Mouse (Mus musculus) embryonic facial prominence, embryonic 14.5 days (tissue): ENCODE data around the gene Myo1e. TPM values are rescaled to one million over a fixed set of nuclear protein-coding genes. Genes with fewer than 3 reads are reported as not detected.

Experiments
- ATAC-seq: fragments of 200-750 bp; cut with Nextera tagmentation; 2 replicates; pipeline ENCODE4 v1.8.0; 2017; ENCODE audit warnings: low read depth, moderate number of reproducible peaks, moderate TSS enrichment
- DNase-seq: peaks from one replicate; pipeline ENCODE4 v3.0.0-alpha.2; 2015; ENCODE audit warnings: low spot score
- H3K27ac ChIP-seq: fragments of 300-500 bp; sonication (generic); replicated peaks from 2 replicates; pipeline ENCODE4 v1.5.1; 2014; ENCODE audit warnings: low read depth, mild to moderate bottlenecking, low read length, moderate library complexity
- H3K27me3 ChIP-seq: fragments of 300-500 bp; sonication (generic); replicated peaks from 2 replicates; pipeline ENCODE4 v1.6.1; 2014; ENCODE audit warnings: low read length; ENCODE audit not compliant: control insufficient read depth, insufficient read depth
- H3K36me3 ChIP-seq: fragments of 300-500 bp; sonication (generic); 2 replicates; pipeline ENCODE4 v1.6.1; 2014; ENCODE audit warnings: low read length, mixed read lengths; ENCODE audit not compliant: control insufficient read depth, insufficient read depth
- H3K4me1 ChIP-seq: fragments of 300-500 bp; sonication (generic); 2 replicates; pipeline ENCODE4 v1.6.1; 2014; ENCODE audit warnings: antibody characterized with exemption, low read length; ENCODE audit not compliant: control insufficient read depth, insufficient read depth
- H3K4me2 ChIP-seq: fragments of 300-500 bp; sonication (generic); 2 replicates; pipeline ENCODE4 v1.6.1; 2014; ENCODE audit warnings: low read depth, mild to moderate bottlenecking, low read length, moderate library complexity, mixed read lengths
- H3K4me3 ChIP-seq: fragments of 300-500 bp; sonication (generic); 2 replicates; pipeline ENCODE4 v1.5.1; 2014; ENCODE audit warnings: low read depth, mild to moderate bottlenecking, low read length
- H3K9ac ChIP-seq: fragments of 300-500 bp; sonication (generic); 2 replicates; pipeline ENCODE4 v1.6.1; 2014; ENCODE audit warnings: low read depth, mild to moderate bottlenecking, low read length, moderate library complexity, mixed read lengths
- H3K9me3 ChIP-seq: fragments of 300-500 bp; sonication (generic); 2 replicates; pipeline ENCODE4 v1.6.1; 2016; ENCODE audit warnings: low read length; ENCODE audit not compliant: control insufficient read depth
- WGBS: fragments of 180-500 bp; shearing (Covaris S2); extraction: QIAGEN DNeasy Blood & Tissue Kit; methylation state at CpG from one replicate; pipeline ENCODE4 v1.1.7; 2014; 5-methylcytosine and 5-hydroxymethylcytosine counted together
- polyA plus RNA-seq: library from polyadenylated mRNA; unstranded; fragments of >200 nt; fragmentation: Nextera tagmentation; extraction: Ambion mirVana; gene quantifications from 2 replicates; pipeline ENCODE4 v1.2.1, GENCODE M21; 2014

The Myo1e gene
- polyA plus RNA-seq, 1 experiment from 2014 or later: 22.4 TPM

GRCm38 (mm10) chr9:70382091-70382490, 174.9 kb downstream of the Myo1e start:
- ATAC-seq: no peak
- 78% methylated on average over 12 of the region's 12 CpGs for WGBS
- Histone ChIP-seq H3K4me3 (no peak overlapping the region), H3K9me3 (no peaks in the 10 kb centered on the region), H3K4me1 (no peaks in the 10 kb centered on the region), H3K4me2 (no peak overlapping the region), H3K36me3 (peaks cover 58% of the 10 kb centered on the region), H3K27me3 (no peaks in the 10 kb centered on the region), H3K9ac (no peak overlapping the region), H3K27ac (no peak overlapping the region)
- DNase-seq: no peak

GRCm38 (mm10) chr9:70383750-70384149, 176.6 kb downstream of the Myo1e start:
- Histone ChIP-seq H3K9me3 (no peaks in the 10 kb centered on the region), H3K36me3 (peaks cover 42% of the 10 kb centered on the region), H3K27me3 (no peaks in the 10 kb centered on the region), H3K4me3 (no peak overlapping the region), H3K4me1 (no peaks in the 10 kb centered on the region), H3K9ac (no peak overlapping the region), H3K4me2 (no peak overlapping the region), H3K27ac (no peak overlapping the region)
- no peak for ATAC-seq
- WGBS: 65% methylated on average over 10 of the region's 10 CpGs
- no peak for DNase-seq

- H3K4me2 ChIP-seq: no peak overlapping the region
- H3K9me3 ChIP-seq: no peaks in the 10 kb centered on the region
- no peak for ATAC-seq
- no peaks in the 10 kb centered on the region for H3K27me3 ChIP-seq
- H3K27ac ChIP-seq: no peak overlapping the region
- no peak overlapping the region for H3K4me3 ChIP-seq
- no peak for DNase-seq
- no peaks in the 10 kb centered on the region for H3K4me1 ChIP-seq
- peaks cover 39% of the 10 kb centered on the region for H3K36me3 ChIP-seq
- WGBS: 94% methylated on average over 4 of the region's 4 CpGs
- H3K9ac ChIP-seq: no peak overlapping the region
Measured at GRCm38 (mm10) chr9:70384494-70384893, 177.3 kb downstream of the Myo1e start.

- Histone ChIP-seq H3K27ac (no peak overlapping the region), H3K4me1 (no peaks in the 10 kb centered on the region), H3K9ac (no peak overlapping the region), H3K4me2 (no peak overlapping the region), H3K9me3 (no peaks in the 10 kb centered on the region), H3K4me3 (no peak overlapping the region), H3K27me3 (no peaks in the 10 kb centered on the region), H3K36me3 (peaks cover 38% of the 10 kb centered on the region)
- DNase-seq (no peak), ATAC-seq (no peak)
- 79% methylated on average over 18 of the region's 18 CpGs for WGBS
Measured at GRCm38 (mm10) chr9:70384958-70385728, 178.0 kb downstream of the Myo1e start.

GRCm38 (mm10) chr9:70387410-70388119, 180.4 kb downstream of the Myo1e start:
- no peak overlapping the region for H3K4me2 ChIP-seq
- H3K4me3 ChIP-seq: no peak overlapping the region
- H3K9ac ChIP-seq: no peak overlapping the region
- H3K9me3 ChIP-seq: no peaks in the 10 kb centered on the region
- peaks cover 33% of the 10 kb centered on the region for H3K36me3 ChIP-seq
- ATAC-seq (no peak), DNase-seq (peak; percentile 10)
- H3K27ac ChIP-seq: no peak overlapping the region
- WGBS: 94% methylated on average over 4 of the region's 4 CpGs
- no peaks in the 10 kb centered on the region for H3K27me3 ChIP-seq
- no peaks in the 10 kb centered on the region for H3K4me1 ChIP-seq

- Histone ChIP-seq H3K27ac (no peak overlapping the region; the same call in none of the 2 replicates), H3K4me1 (no peaks in the 10 kb centered on the region), H3K9ac (no peak overlapping the region), H3K27me3 (no peaks in the 10 kb centered on the region), H3K36me3 (peaks cover 19% of the 10 kb centered on the region; the same call in 1 of the 2 replicates), H3K4me2 (no peak overlapping the region), H3K4me3 (no peak overlapping the region), H3K9me3 (no peaks in the 10 kb centered on the region)
- WGBS: 51% methylated on average over 3 of the region's 3 CpGs
- DNase-seq: peak; percentile 82
- no peak for ATAC-seq
Measured at GRCm38 (mm10) chr9:70389548-70389947, 182.4 kb downstream of the Myo1e start.

- Histone ChIP-seq H3K36me3 (peaks cover 11% of the 10 kb centered on the region), H3K4me2 (no peak overlapping the region), H3K27me3 (no peaks in the 10 kb centered on the region), H3K4me3 (no peak overlapping the region), H3K9me3 (no peaks in the 10 kb centered on the region), H3K4me1 (no peaks in the 10 kb centered on the region), H3K27ac (no peak overlapping the region), H3K9ac (no peak overlapping the region)
- no peak for ATAC-seq
- WGBS: 92% methylated on average over 5 of the region's 5 CpGs
- DNase-seq: no peak
Measured at GRCm38 (mm10) chr9:70391042-70391441, 183.9 kb downstream of the Myo1e start.

GRCm38 (mm10) chr9:70391660-70392562, 184.8 kb downstream of the Myo1e start:
- no peak overlapping the region for H3K9ac ChIP-seq
- H3K4me2 ChIP-seq: no peak overlapping the region

More at GRCm38 (mm10) chr9:70391660-70392562, 184.8 kb downstream of the Myo1e start:
- no peaks in the 10 kb centered on the region for H3K9me3 ChIP-seq
- no peak overlapping the region for H3K27ac ChIP-seq
- peaks cover 19% of the 10 kb centered on the region for H3K36me3 ChIP-seq
- ATAC-seq (no peak), DNase-seq (no peak)
- no peaks in the 10 kb centered on the region for H3K4me1 ChIP-seq
- 71% methylated on average over 12 of the region's 12 CpGs for WGBS
- H3K4me3 ChIP-seq: no peak overlapping the region
- no peaks in the 10 kb centered on the region for H3K27me3 ChIP-seq
